Mouse (Mus musculus): Measurements from ENCODE around the gene Olfr1046.

GRCm38 (mm10) chr2:86195863-86196262 lies 23.3 kb downstream of the Olfr1046 start:
- TF ChIP-seq CTCF (IDR thresholded peaks at IDR 0.05; ENCODE audit: control insufficient read depth, insufficient read depth, insufficient replicate concordance, low read depth, low read length) (no peak), POLR2A (IDR thresholded peaks at IDR 0.05; ENCODE audit: control insufficient read depth, low read depth, low read length) (no peak)

All from testis, adult 2 months (tissue).